Mouse (Mus musculus) erythroblast, embryonic 14.5 days (primary cell): ENCODE data around the gene Itpk1. TPM values are rescaled to one million over a fixed set of nuclear protein-coding genes. Genes with fewer than 3 reads are reported as not detected.
A peak's percentile ranks its signal among the peaks of the same experiment; 100 is the strongest.

Experiments used
- H3K27me3 ChIP-seq: 2 replicates; pipeline ENCODE4 v1.6.1; 2012; ENCODE audit warnings: inconsistent platforms; ENCODE audit not compliant: control insufficient read depth
- H3K36me3 ChIP-seq: 2 replicates; pipeline ENCODE4 v1.6.1; 2012; ENCODE audit warnings: mild to moderate bottlenecking, inconsistent platforms; ENCODE audit not compliant: control insufficient read depth
- H3K4me1 ChIP-seq: 2 replicates; pipeline ENCODE4 v1.6.1; 2012; ENCODE audit warnings: inconsistent platforms; ENCODE audit not compliant: control insufficient read depth
- H3K4me3 ChIP-seq: replicated peaks from 2 replicates; pipeline ENCODE3; 2012; ENCODE audit warnings: moderate library complexity, mild to moderate bottlenecking, inconsistent platforms
- H3K9me3 ChIP-seq: 2 replicates; pipeline ENCODE4 v1.6.1; 2012; ENCODE audit warnings: low read length, inconsistent platforms, mixed read lengths; ENCODE audit not compliant: control insufficient read depth
- GATA1 ChIP-seq: IDR thresholded peaks from 2 replicates; pipeline ENCODE4 v1.6.1; 2012; ENCODE audit warnings: low read length, inconsistent platforms, mixed read lengths
- TAL1 ChIP-seq: IDR thresholded peaks from 3 replicates; pipeline ENCODE4 v1.6.1; 2012; ENCODE audit warnings: low read length, inconsistent platforms, mixed read lengths
- polyA plus RNA-seq: library from polyadenylated mRNA; stranded (reverse); fragments of >175 nt; gene quantifications from 2 replicates; pipeline ENCODE4 v1.2.3, GENCODE M21; 2012

Gene Itpk1
- polyA plus RNA-seq, 1 experiment: 0.24 TPM

GRCm38 (mm10) chr12:102733381-102733780 is 28.7 kb upstream of the Itpk1 start:
- Histone ChIP-seq H3K36me3 (no peaks in the 10 kb centered on the region), H3K4me3 (no peak overlapping the region), H3K4me1 (peaks cover 28% of the 10 kb centered on the region), H3K9me3 (no peaks in the 10 kb centered on the region), H3K27me3 (no peaks in the 10 kb centered on the region)
- TF ChIP-seq TAL1: no peak
- no peak for TF ChIP-seq GATA1

- H3K4me1 ChIP-seq: peaks cover 28% of the 10 kb centered on the region
- TF ChIP-seq TAL1: no peak
- no peak for TF ChIP-seq GATA1
- peak overlapping the region; percentile 28 for H3K4me3 ChIP-seq
- no peaks in the 10 kb centered on the region for H3K9me3 ChIP-seq
- H3K27me3 ChIP-seq: no peaks in the 10 kb centered on the region
- no peaks in the 10 kb centered on the region for H3K36me3 ChIP-seq
Measured at GRCm38 (mm10) chr12:102730798-102731619, 26.3 kb upstream of the Itpk1 start.

GRCm38 (mm10) chr12:102729855-102730797 is 25.4 kb upstream of the Itpk1 start:
- TF ChIP-seq TAL1: no peak
- no peak for TF ChIP-seq GATA1
- H3K27me3 ChIP-seq: no peaks in the 10 kb centered on the region
- H3K4me3 ChIP-seq: peak overlapping the region; percentile 28
- no peaks in the 10 kb centered on the region for H3K9me3 ChIP-seq
- H3K36me3 ChIP-seq: no peaks in the 10 kb centered on the region
- peaks cover 35% of the 10 kb centered on the region for H3K4me1 ChIP-seq

- H3K36me3 ChIP-seq: no peaks in the 10 kb centered on the region
- TF ChIP-seq TAL1 (no peak), GATA1 (no peak)
- no peaks in the 10 kb centered on the region for H3K27me3 ChIP-seq
- no peak overlapping the region for H3K4me3 ChIP-seq
- H3K4me1 ChIP-seq: peaks cover 22% of the 10 kb centered on the region
- no peaks in the 10 kb centered on the region for H3K9me3 ChIP-seq
Measured at GRCm38 (mm10) chr12:102725761-102726175, 21.0 kb upstream of the Itpk1 start.

GRCm38 (mm10) chr12:102725146-102725545 is 20.4 kb upstream of the Itpk1 start:
- no peaks in the 10 kb centered on the region for H3K36me3 ChIP-seq
- H3K4me3 ChIP-seq: no peak overlapping the region
- no peaks in the 10 kb centered on the region for H3K9me3 ChIP-seq
- H3K4me1 ChIP-seq: peaks cover 16% of the 10 kb centered on the region
- H3K27me3 ChIP-seq: no peaks in the 10 kb centered on the region
- TF ChIP-seq GATA1 (no peak), TAL1 (no peak)

- Histone ChIP-seq H3K4me1 (peaks cover 11% of the 10 kb centered on the region), H3K9me3 (no peaks in the 10 kb centered on the region), H3K27me3 (no peaks in the 10 kb centered on the region), H3K36me3 (no peaks in the 10 kb centered on the region), H3K4me3 (no peak overlapping the region)
- TF ChIP-seq TAL1: no peak
- TF ChIP-seq GATA1: no peak
Measured at GRCm38 (mm10) chr12:102723861-102724260, 19.1 kb upstream of the Itpk1 start.

GRCm38 (mm10) chr12:102722966-102723365 is 18.2 kb upstream of the Itpk1 start:
- no peak for TF ChIP-seq GATA1
- TF ChIP-seq TAL1: no peak
- no peaks in the 10 kb centered on the region for H3K9me3 ChIP-seq

GRCm38 (mm10) chr12:102722451-102722850 is 17.7 kb upstream of the Itpk1 start:
- no peaks in the 10 kb centered on the region for H3K9me3 ChIP-seq
- H3K4me1 ChIP-seq: peaks cover 11% of the 10 kb centered on the region
- TF ChIP-seq TAL1 (no peak), GATA1 (no peak)
- H3K4me3 ChIP-seq: no peak overlapping the region
- H3K27me3 ChIP-seq: no peaks in the 10 kb centered on the region
- no peaks in the 10 kb centered on the region for H3K36me3 ChIP-seq

More at GRCm38 (mm10) chr12:102722966-102723365, 18.2 kb upstream of the Itpk1 start:
- H3K4me3 ChIP-seq: no peak overlapping the region
- H3K4me1 ChIP-seq: peaks cover 11% of the 10 kb centered on the region
- H3K36me3 ChIP-seq: no peaks in the 10 kb centered on the region
- no peaks in the 10 kb centered on the region for H3K27me3 ChIP-seq
